Mouse (Mus musculus): ENCODE results near the gene Stoml2.

Stoml2 gene

DNA sequence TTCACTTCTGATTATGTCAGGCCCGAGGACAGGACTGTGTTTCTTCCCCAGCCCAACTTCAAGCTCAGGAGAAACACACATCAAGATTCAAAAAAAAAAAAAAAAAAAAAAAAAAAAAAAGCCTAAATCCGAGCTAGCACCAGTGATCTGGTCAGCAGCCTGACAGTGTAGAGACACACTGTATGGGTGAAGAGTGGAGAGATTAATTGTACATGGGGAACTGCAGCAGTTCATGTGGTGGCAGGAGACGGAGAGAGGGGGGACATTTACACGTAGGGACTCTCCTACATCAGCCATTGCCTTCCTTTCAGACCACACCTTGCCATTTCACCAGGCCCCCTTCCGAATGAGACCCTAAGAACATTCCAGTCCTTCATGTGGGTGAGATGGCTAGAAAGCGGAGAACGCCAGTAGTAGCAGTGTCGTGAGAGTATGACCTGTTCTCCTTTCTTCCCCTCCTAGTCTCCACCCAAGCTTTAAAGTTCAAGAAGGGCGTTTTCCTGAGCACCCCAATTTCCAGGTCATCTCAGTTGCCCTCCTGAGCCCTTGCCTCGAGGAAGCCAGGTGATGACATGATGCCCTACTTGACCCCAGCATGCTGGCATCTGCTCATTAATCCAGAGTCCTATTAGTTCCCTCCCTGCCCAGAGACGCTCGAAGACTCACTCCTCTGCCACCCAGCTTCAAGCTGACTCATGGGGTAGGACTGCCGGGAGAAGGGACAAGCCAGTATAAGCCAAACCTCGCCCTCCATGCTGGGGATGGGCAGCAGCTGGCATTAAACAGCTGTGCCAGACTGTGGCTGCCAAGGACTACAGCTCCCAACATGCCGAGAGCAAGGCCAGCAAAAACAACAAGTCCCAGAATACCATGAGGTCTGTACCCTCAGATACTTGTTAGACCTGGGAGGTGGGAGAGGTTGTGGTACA, 7.3 kb upstream of the Stoml2 start:
- peak in 1 of 2 experiments; percentile 67 for DNase-seq (ENCODE audit: low spot score in 2 of 2)

DNA sequence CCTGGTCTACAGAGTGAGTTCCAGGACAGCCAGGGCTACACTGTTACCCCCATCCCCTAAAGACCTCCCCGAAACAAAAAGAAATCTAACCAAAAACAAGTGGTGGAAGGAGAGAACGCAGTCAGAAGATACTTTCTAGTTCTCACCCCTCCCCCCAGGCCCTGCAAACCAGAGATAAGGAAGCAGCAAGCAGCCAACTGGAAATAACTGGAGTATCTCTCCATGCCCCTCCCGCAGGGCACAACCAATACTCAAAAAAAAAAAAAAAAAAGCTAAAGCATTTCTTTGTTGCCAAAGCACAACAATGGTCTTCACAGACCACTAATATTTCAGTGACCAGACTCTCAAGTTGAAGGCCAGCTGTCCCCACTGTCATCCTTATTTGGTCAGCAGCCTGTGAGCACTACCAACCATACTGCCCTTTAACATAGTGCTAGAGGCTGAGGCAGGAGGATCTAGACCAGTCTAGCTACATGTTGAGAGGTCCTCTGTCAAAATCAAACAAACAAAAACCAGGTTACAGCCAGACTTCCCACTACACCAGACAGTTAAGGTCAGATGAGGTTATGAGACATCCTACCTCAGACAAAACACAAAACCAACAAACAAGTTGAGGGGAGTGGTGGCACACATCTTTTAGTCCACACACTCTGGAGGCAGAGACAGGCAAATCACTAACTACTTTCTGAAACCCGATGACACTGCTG, 6.5 kb upstream of the Stoml2 start:
- no peak for DNase-seq (ENCODE audit: low spot score in 2 of 2)

DNA sequence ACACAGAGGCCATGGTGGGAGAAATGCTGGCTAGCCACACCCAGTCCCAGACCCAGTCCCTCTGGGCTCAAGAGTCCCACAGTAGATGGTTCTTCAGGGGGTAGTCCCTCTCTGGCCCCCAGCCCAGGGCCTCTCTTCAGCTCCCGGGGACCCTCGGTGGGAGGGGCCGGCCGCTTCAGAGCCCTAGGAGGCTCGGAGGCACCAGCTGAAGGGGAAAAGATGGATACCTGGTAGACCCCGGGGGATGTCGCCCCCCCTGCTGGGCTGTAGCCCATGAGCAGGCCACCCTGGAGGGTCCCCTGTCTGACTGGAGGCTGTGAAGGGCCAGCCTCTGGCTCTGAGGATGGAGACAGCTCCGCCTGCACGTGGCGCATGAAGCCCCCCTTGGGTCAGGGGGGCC, 4.8 kb upstream of the Stoml2 start:
- DNase-seq (ENCODE audit: low spot score in 2 of 2) = no peak

DNA sequence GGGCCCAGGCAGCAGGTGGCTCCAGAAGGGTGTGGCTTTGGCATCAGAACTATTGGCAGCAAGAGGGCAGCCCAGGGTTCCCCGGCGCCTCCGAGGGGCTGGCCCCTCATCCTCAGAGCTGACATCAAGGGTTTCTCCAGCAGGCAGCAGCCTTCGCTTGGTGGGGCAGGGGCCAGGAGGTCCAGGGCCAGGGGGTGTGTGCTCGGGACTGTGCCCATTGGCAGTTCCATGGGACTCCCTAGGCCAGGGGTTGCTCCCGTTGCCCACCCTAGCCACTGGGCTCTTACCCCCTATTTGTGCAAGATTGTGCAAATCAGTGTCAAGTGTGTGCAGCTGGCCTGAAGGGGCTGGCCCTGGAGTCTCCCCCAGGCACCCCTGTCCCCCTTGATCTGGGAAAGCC, 4.3 kb upstream of the Stoml2 start:
- no peak for DNase-seq (ENCODE audit: low spot score in 2 of 2)

- DNase-seq (ENCODE audit: low spot score in 2 of 2) = no peak
Observed at GRCm38 (mm10) chr4:43033481-43033880, 2.0 kb upstream of the Stoml2 start.

DNA sequence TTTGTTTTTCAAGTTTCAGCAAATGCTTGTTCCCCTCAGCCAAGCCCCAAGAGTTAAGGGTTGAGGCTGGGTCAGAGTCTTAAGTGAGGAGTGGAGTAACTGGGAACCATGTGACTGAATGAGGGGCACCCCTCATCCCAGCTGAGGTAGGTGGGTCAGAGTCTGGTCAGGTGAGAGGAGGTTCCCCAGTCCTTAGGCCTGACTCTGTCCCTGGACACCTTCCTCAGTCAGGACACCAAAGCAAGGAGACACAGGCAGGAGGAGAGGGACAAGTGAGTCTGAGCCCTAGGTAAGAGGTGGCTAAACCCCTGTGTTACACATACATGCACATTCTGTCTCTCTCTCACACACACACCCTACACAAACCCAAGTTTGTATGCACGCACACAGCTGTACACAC, 991 bp upstream of the Stoml2 start:
- no peak for DNase-seq (ENCODE audit: low spot score in 2 of 2)

DNA sequence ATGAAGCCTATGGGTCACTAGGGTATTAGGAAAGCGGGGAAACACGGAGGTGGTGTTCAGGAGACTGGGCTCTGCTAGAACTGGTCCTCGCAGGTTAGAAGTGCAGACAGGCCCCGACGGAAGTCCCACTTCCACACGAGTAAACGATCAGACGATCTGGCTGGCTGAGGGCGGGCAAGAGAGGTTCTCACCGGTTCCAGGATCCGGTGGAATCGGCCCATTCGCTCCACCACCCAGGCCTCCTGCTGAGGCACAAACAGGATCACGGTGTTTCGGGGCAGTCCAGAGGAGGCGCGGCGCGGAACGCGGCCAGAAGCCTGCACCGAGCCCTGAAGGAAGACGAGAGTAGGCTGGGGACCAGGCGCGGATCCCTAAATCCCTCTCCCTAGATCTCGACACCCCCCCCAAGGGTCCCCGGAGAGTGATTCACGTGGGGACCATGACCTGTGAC, 705 bp downstream of the Stoml2 start:
- DNase-seq (ENCODE audit: low spot score in 2 of 2) = no peak

GRCm38 (mm10) chr4:43030352-43030751, 1.2 kb downstream of the Stoml2 start:
- DNase-seq (ENCODE audit: low spot score in 2 of 2) = no peak

DNA sequence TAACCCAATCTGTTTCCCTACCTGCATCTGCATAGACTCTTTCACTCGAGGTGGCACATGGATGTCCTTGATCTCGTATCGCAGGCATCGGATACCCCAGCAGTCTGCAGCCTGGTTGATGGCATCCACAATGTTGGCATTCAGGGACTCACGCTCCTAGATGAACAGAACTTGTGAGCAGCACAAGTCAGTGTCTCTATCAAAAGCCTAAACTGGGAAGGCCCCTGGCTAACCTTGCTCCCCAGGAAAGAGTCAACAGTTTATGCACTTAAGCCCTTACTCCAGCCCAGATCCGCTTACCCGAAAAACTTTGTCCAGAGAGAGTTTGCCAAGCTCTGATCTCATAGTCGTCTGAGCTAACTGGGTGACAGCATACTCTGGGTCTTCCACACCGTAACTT, 1.8 kb downstream of the Stoml2 start:
- no peak for DNase-seq (ENCODE audit: low spot score in 2 of 2)

DNA sequence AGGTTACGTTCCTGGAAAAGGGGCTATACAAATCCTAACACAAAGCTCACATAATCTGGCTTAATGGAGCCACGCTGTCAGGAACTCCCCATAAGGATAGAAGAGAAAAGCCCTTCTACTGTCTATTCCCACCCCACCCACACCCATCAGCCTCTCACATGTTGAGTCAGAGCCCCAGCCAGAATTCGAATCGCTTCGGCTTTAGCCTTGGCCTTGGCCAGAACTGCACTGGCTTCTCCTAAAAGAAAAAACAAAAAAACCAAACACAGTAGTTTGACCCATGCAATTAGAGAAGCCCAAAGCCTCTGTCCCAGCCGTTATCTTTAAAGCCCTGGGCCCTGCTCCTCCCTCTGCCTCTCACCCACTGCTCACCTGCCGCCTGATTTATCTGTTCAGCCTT, 2.4 kb downstream of the Stoml2 start:
- DNase-seq (ENCODE audit: low spot score in 2 of 2) = no peak

- peak; percentile 94 to 96 for DNase-seq (ENCODE audit: low spot score in 2 of 2)
Observed at GRCm38 (mm10) chr4:43025084-43025960, 6.2 kb downstream of the Stoml2 start, which contains the start of gene Pigo. Gene Pigo (minus strand): TSS chr4:43025819.

GRCm38 (mm10) chr4:43024673-43025072, 6.8 kb downstream of the Stoml2 start:
- DNase-seq (ENCODE audit: low spot score in 2 of 2) = no peak

DNA sequence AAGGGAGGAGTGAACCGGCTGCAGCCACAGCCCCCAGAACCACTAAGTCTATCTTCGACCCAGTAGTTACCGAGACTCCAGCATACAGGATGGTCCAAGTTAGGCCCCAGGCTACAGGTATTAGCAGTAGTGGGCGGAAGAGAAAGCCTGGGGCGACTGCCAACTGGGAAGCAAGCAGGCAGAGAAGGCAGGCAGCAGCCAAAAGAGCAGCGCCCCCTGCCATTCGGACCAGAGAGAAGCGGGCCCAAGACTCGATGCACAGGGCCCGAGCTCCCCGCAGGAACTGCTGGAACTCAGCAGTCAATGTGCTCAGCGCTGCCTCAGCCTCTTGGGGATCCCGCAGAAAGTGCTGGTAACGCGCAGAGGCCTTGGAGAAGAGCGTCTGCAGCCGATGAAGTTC, 10.2 kb downstream of the Stoml2 start:
- no peak for DNase-seq (ENCODE audit: low spot score in 2 of 2)

DNA sequence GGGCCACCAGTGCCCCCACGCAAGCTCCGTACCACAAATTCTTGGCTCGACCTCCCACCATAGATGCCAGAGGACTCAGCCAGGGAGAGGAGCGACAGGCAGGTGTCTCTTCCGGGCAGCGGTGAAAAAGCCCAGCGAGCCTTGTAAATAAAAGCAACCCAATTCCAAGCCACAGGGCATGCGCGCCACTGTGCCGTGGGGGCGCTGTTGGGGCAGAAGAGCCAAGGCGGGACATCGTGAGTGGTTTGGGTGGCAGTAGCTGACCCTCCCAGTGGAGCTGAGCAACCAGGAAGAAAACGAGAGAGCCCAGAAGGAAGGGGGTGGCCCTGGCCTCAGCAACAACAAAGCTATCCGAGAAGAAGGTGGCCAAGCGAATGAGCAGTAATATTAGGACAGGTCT, 10.6 kb downstream of the Stoml2 start:
- no peak for DNase-seq (ENCODE audit: low spot score in 2 of 2)

DNA sequence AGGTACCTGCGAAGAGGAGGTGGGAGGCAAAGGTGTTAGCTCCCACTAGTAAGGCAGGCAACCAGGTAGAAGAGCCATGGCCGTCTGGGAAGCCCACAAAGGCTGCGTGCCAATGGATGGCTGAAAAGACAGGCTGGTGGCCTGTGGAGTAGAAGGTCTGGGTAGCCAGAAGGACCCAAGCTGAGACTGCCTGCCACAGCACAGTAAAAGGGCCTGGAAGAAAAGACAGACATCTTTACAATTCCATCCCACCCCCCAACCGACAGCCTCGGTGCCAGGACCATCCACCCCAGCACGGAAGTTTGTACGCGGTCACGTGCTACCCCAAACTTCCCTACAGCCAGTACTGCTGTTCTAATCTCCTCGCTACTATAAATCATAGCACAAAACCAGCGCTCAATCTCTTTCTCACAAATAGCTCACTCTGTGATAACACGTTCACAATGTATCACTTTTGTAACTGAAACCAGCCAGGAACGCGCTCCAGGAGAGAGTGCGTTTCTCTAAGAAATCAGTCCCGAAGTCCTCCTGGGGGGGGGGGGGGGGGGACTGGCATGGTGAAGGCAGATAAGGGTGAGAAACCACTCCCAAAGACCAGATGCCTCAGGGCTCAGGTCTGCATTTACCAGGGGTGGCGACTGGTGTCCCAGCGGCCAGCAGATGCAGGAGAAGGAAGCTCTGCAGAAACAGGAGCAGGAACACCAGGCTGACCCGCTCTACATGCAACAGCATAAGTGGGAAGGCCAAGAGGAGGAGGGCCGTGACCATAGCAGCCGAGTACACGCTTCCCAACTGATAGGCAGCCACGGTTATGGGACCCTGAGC, 11.7 kb downstream of the Stoml2 start:
- no peak for DNase-seq (ENCODE audit: low spot score in 2 of 2)

DNA sequence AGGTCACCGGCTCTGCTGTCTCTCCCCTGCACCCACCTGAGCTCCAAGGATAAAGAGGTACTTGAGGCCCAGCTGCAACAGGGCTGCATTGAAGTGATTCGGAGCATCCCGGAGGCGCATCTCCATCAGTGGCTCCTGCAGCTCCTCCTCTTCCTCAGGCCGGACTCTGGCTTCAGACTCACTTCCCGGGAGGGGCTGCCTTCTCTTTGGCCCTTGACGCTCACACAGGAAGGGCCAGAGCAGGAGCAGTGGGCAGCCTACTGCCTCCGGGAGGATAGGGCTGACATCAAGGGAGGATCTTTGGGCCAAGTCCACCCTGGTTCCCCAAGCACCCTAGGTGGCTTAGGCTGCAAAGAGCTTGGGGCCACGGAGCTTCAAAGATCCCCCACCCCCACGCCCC, 12.3 kb downstream of the Stoml2 start:
- DNase-seq (ENCODE audit: low spot score in 2 of 2) = no peak

GRCm38 (mm10) chr4:43018156-43018555, 13.4 kb downstream of the Stoml2 start:
- DNase-seq (ENCODE audit: low spot score in 2 of 2) = no peak

DNA sequence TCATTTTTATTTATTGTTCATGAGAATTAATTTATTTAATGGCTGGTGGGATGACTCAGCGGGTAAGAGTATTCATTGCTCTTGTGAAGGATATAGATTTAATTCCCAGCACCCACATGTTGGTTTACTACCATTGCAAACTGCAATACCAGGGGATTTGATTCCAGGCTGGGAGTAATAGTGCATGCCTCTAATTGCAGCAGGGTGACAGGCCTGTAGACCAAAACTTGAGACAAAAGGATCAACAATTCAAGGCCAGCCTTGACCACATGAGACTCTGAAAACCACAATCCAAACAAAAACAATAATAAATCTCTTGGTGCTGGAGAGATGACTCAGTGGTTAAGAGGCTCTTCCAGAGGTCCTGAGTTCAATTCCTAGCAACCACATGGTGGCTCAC, 19.4 kb downstream of the Stoml2 start:
- DNase-seq (ENCODE audit: low spot score in 2 of 2) = no peak

DNA sequence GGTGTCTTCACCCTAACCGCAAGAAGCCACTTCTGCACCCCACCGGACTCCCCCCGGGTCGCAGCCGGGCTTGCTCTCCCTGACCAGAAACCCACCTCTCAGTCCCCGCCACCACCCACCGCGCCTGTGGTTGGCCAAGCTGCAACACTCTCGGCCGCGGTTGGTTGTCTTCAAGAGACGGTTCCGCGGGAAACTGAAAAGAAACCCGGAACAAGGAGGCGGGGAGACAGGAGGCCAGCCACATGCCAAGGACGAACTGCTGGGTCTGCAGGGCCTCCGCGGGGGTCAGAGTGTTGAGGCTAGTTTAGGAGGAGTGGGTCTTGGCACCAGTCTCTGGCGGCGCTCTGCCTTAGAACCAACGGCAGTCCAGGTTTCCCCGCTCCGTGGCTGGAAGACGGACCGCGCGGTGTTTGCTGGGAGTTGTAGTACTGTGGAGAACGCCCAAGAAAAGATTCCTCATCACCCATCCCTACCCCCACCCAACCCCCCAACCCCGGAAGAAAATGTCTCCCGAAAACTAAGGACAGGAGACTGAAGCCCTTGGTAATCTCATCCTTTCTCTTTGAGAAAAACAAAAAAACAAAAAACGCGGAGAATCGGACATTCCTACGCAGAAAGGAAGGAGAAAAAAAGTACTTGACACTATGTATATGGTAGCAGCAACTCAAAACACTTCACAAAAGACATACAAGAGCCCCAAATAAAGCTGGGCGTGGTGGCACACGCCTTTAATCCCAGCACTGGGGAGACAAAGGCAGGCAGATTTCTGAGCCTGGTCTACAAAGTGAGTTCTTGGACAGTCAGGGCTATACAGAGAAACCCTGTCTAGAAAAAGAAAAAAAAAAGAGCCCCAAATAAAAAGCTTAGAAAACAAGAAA, 21.1 kb downstream of the Stoml2 start, which contains the start of gene Fancg:
TSS of gene Fancg (minus strand) at position 346 of the 878 bp plus-strand sequence.
- peak; percentile 85 to 88 for DNase-seq (ENCODE audit: low spot score in 2 of 2)

- peak in 1 of 2 experiments; percentile 20 for DNase-seq (ENCODE audit: low spot score in 2 of 2)
Observed at GRCm38 (mm10) chr4:43005765-43006164, 25.7 kb downstream of the Stoml2 start.

All from frontal cortex, postnatal 36 days (tissue).